8 mouse cellular contexts compared by ENCODE assay signal in genomic region chr5:76529040-76529703, GRCm38 (mm10). TPM values are rescaled to one million over a fixed set of nuclear protein-coding genes. Genes with fewer than 3 reads are reported as not detected.
DNase-seq lines count a peak whose midpoint lies in the region; ATAC-seq and TF ChIP-seq lines count a peak whose summit lies in the region.

Exoc1 (plus strand) TSS chr5:76529311.

- TF ChIP-seq POLR2A in bone marrow macrophage, adult 2 months (IDR thresholded peaks at IDR 0.05; ENCODE audit: borderline replicate concordance, low read depth, low read length) = no peak
- no peak for TF ChIP-seq POLR2A in embryonic fibroblast, embryonic 13.5 days (IDR thresholded peaks at IDR 0.05; ENCODE audit: low read depth, low read length)

- TF ChIP-seq CTCF in bone marrow macrophage, adult 2 months (IDR thresholded peaks at IDR 0.05; ENCODE audit: low read depth, low read length) = no peak
- no peak for TF ChIP-seq CTCF in embryonic fibroblast, embryonic 13.5 days (IDR thresholded peaks at IDR 0.05; ENCODE audit: borderline replicate concordance, insufficient read depth, low read length)

- under 1% methylated on average over 39 of the region's 39 CpGs for WGBS in kidney, embryonic 14.5 days
- under 1% methylated on average over 39 of the region's 39 CpGs for WGBS in limb, embryonic 15.5 days

- H3K4me1 ChIP-seq in bone marrow macrophage, adult 2 months (ENCODE audit: control insufficient read depth, insufficient read depth, low read length) = peaks cover 22% of the 10 kb centered on the region
- peaks cover 2% of the 10 kb centered on the region for H3K4me1 ChIP-seq in embryonic fibroblast, embryonic 13.5 days (ENCODE audit: control insufficient read depth, insufficient read depth, low read length)
- H3K4me1 ChIP-seq in kidney, embryonic 14.5 days (ENCODE audit: control insufficient read depth, insufficient read depth, low read length) = peaks cover 7% of the 10 kb centered on the region
- H3K4me1 ChIP-seq in limb, embryonic 15.5 days = peaks cover 9% of the 10 kb centered on the region

- H3K27ac ChIP-seq in bone marrow macrophage, adult 2 months (ENCODE audit: insufficient read depth, low read depth, low read length) = peak within 1 kb of the TSS; percentile 84
- peak within 1 kb of the TSS; percentile 32 for H3K27ac ChIP-seq in embryonic fibroblast, embryonic 13.5 days (ENCODE audit: insufficient read depth, low read length)
- H3K27ac ChIP-seq in kidney, embryonic 14.5 days (ENCODE audit: low read depth, low read length) = peak within 1 kb of the TSS; percentile 90
- peak within 1 kb of the TSS; percentile 81 for H3K27ac ChIP-seq in limb, embryonic 15.5 days

- no peaks in the 10 kb centered on the region for H3K27me3 ChIP-seq in kidney, embryonic 14.5 days (ENCODE audit: control insufficient read depth, insufficient read depth, low read length)
- H3K27me3 ChIP-seq in limb, embryonic 15.5 days = no peaks in the 10 kb centered on the region

- peak within 1 kb of the TSS; percentile 78 for H3K4me3 ChIP-seq in bone marrow macrophage, adult 2 months (ENCODE audit: insufficient read depth, low read length)
- peak within 1 kb of the TSS; percentile 79 for H3K4me3 ChIP-seq in embryonic fibroblast, embryonic 13.5 days (ENCODE audit: insufficient read depth, low read length)
- peak within 1 kb of the TSS; percentile 93 for H3K4me3 ChIP-seq in kidney, embryonic 14.5 days (ENCODE audit: low read length)
- H3K4me3 ChIP-seq in limb, embryonic 15.5 days = peak within 1 kb of the TSS; percentile 88

- peak within 1 kb of the TSS; percentile 84 for H3K9ac ChIP-seq in kidney, embryonic 14.5 days (ENCODE audit: low read depth, low read length)
- H3K9ac ChIP-seq in limb, embryonic 15.5 days = peak within 1 kb of the TSS; percentile 65

- peak; percentile 96 for DNase-seq in A20 (ENCODE audit: low read depth, low spot score)
- DNase-seq in heart, adult 9 months (ENCODE audit: low spot score in 2 of 2) = peak; percentile 92 to 95
- peak; percentile 88 to 89 for DNase-seq in monocyte, adult 2 months (ENCODE audit: low read depth in 1 of 2, low spot score in 2 of 2)
- peak; percentile 92 to 94 for DNase-seq in spleen, postnatal 36 days (ENCODE audit: low spot score in 2 of 2)

- peak; percentile 99 for ATAC-seq in kidney, embryonic 14.5 days (ENCODE audit: low FRiP score, low TSS enrichment)
- peak; percentile 97 for ATAC-seq in limb, embryonic 15.5 days (ENCODE audit: insufficient number of reproducible peaks, low FRiP score, low TSS enrichment, low read depth)

- H3K9me3 ChIP-seq in kidney, embryonic 14.5 days (ENCODE audit: control insufficient read depth, low read length) = no peaks in the 10 kb centered on the region
- no peaks in the 10 kb centered on the region for H3K9me3 ChIP-seq in limb, embryonic 15.5 days

- peaks cover 5% of the 10 kb centered on the region; the same call in 1 of the 2 replicates for H3K36me3 ChIP-seq in kidney, embryonic 14.5 days (ENCODE audit: control insufficient read depth, insufficient read depth, low read length)
- H3K36me3 ChIP-seq in limb, embryonic 15.5 days = peaks cover 2% of the 10 kb centered on the region; the same call in 1 of the 2 replicates

- H3K4me2 ChIP-seq in kidney, embryonic 14.5 days (replicated peaks; ENCODE audit: low read depth, low read length) = peak within 1 kb of the TSS; percentile 91
- H3K4me2 ChIP-seq in limb, embryonic 15.5 days = peak within 1 kb of the TSS; percentile 79

RNA-seq across cellular contexts. Expression of gene Exoc1, which starts in this region (rescaled TPM):
- polyA plus RNA-seq in bone marrow macrophage, adult 2 months (2012; ENCODE audit: insufficient read depth, insufficient read length, missing spikeins) = 48.8 and 57.5 TPM in 2 replicates
- polyA plus RNA-seq in embryonic fibroblast, embryonic 13.5 days (2011; ENCODE audit: insufficient read length, low read depth, missing spikeins) = 38.3 and 43.2 TPM in 2 replicates
- 29.3 and 41.3 TPM in 2 replicates for polyA plus RNA-seq in kidney, embryonic 14.5 days (2014; fragmentation: Nextera tagmentation; extraction: Ambion mirVana)
- 26.1 and 30.2 TPM in 2 replicates for polyA plus RNA-seq in limb, embryonic 15.5 days (2015; fragmentation: Nextera tagmentation; extraction: Ambion mirVana)

Comparison
In these comparisons a context has a peak if more than half of its experiments do, and no peak if none do; other contexts are left out.
1. Peak in every context shown above with its lines: DNase-seq, ATAC-seq, H3K4me3 ChIP-seq and H3K27ac ChIP-seq.
2. H3K27ac ChIP-seq: peak in every context shown above with its lines; median percentile 90 in kidney, embryonic 14.5 days; 84 in bone marrow macrophage, adult 2 months; 81 in limb, embryonic 15.5 days; 32 in embryonic fibroblast, embryonic 13.5 days.